Mouse (Mus musculus) kidney, postnatal 14 days (tissue): ENCODE data around the gene Rad51d.
"Not testable (repeated sequence)": the region's sequence is repeated elsewhere in the genome, so short reads cannot be mapped to it uniquely, and the experiment has no call there.

Experiments
- DNase-seq: peaks from one replicate; pipeline ENCODE4 v3.0.0; 2022; ENCODE audit warnings: mixed read lengths

Rad51d gene

GRCm38 (mm10) chr11:82890342-82890762, at the start of gene Rad51d:
TSS of gene Rad51d (minus strand) at chr11:82890614.
- peak; percentile 95 for DNase-seq

- no peak for DNase-seq
Observed at GRCm38 (mm10) chr11:82933186-82933585, 42.8 kb upstream of the Rad51d start.

- peak; percentile 38 for DNase-seq
Observed at GRCm38 (mm10) chr11:82931671-82932450, 41.4 kb upstream of the Rad51d start.

- peak; percentile 12 for DNase-seq
Observed at GRCm38 (mm10) chr11:82931161-82931560, 40.7 kb upstream of the Rad51d start.

GRCm38 (mm10) chr11:82930391-82930955, 40.1 kb upstream of the Rad51d start:
- DNase-seq, result peak; percentile 39

- DNase-seq, result no peak
Observed at GRCm38 (mm10) chr11:82929633-82929950, 39.2 kb upstream of the Rad51d start.

GRCm38 (mm10) chr11:82928897-82929632, 38.7 kb upstream of the Rad51d start:
- no peak for DNase-seq

- DNase-seq, result not testable (repeated sequence)
Observed at GRCm38 (mm10) chr11:82923910-82924309, 33.5 kb upstream of the Rad51d start.

- DNase-seq, result no peak
Observed at GRCm38 (mm10) chr11:82921691-82922090, 31.3 kb upstream of the Rad51d start.

GRCm38 (mm10) chr11:82920768-82921167, 30.4 kb upstream of the Rad51d start:
- DNase-seq, result no peak

GRCm38 (mm10) chr11:82914711-82915352, 24.4 kb upstream of the Rad51d start:
- peak; percentile 83 for DNase-seq

GRCm38 (mm10) chr11:82910679-82911389, 20.4 kb upstream of the Rad51d start:
- DNase-seq, result no peak

GRCm38 (mm10) chr11:82910250-82910649, 19.8 kb upstream of the Rad51d start, which contains the start of gene Unc45b:
TSS of gene Unc45b (plus strand) at chr11:82910550.
- no peak for DNase-seq

- no peak for DNase-seq
Observed at GRCm38 (mm10) chr11:82908608-82908989, 18.2 kb upstream of the Rad51d start.

GRCm38 (mm10) chr11:82907651-82908607, 17.5 kb upstream of the Rad51d start, which contains the start of gene Nle1:
TSS of gene Nle1 (minus strand) at chr11:82908411.
- peak; percentile 92 for DNase-seq

GRCm38 (mm10) chr11:82905816-82906215, 15.4 kb upstream of the Rad51d start:
- no peak for DNase-seq

- no peak for DNase-seq
Observed at GRCm38 (mm10) chr11:82904952-82905351, 14.5 kb upstream of the Rad51d start.

- DNase-seq, result no peak
Observed at GRCm38 (mm10) chr11:82901606-82902310, 11.3 kb upstream of the Rad51d start.

GRCm38 (mm10) chr11:82899720-82900119, 9.3 kb upstream of the Rad51d start:
- no peak for DNase-seq

- DNase-seq, result peak; percentile 30
Observed at GRCm38 (mm10) chr11:82897478-82897877, 7.1 kb upstream of the Rad51d start.

- DNase-seq, result no peak
Observed at GRCm38 (mm10) chr11:82891936-82892335, 1.5 kb upstream of the Rad51d start, which contains the start of gene Fndc8. TSS of gene Fndc8 (plus strand) at chr11:82892124.
